Mouse (Mus musculus) mouse embryonic stem cell (cell line): Measurements from ENCODE around the gene Phf10.
"Not testable (repeated sequence)": the region's sequence is repeated elsewhere in the genome, so short reads cannot be mapped to it uniquely, and the experiment has no call there.

Experiments used
- in situ Hi-C, 2 experiments: fragments of 300-500 bp; cut with MboI; formaldehyde crosslinking; loops; 1 replicate in 1 of 2; 3 replicates in 1 of 2; pipeline ENCODE4 v1.14.3; 2019 to 2020; ENCODE audit warnings: low sequenced_read_pairs in 2 of 2, low pct_unique_long_range_greater_than_20kb in 1 of 2, mixed read lengths in 1 of 2; ENCODE audit not compliant: unreplicated experiment in 1 of 2

Gene Phf10

GRCm38 (mm10) chr17:14960951-14961556 lies at the start of gene Phf10:
Gene Phf10, minus strand, starts transcription at chr17:14961273.
- in situ Hi-C loops, result not testable (repeated sequence)

GRCm38 (mm10) chr17:15009706-15010413 lies 48.8 kb upstream of the Phf10 start, which contains the start of gene Gm3435:
Gene Gm3435, plus strand, starts transcription at chr17:15010176.
- in situ Hi-C loops, result not testable (repeated sequence)

- in situ Hi-C loops, result not testable (repeated sequence)
These were observed 48.0 kb upstream of the Phf10 start for GRCm38 (mm10) chr17:15009088-15009487.

GRCm38 (mm10) chr17:15000047-15000446 lies 39.0 kb upstream of the Phf10 start:
- in situ Hi-C loops, result not testable (repeated sequence)

- in situ Hi-C loops, result not testable (repeated sequence)
These were observed 33.1 kb upstream of the Phf10 start for GRCm38 (mm10) chr17:14994140-14994539.

- in situ Hi-C loops, result not testable (repeated sequence)
These were observed 32.2 kb upstream of the Phf10 start for GRCm38 (mm10) chr17:14993139-14993832.

GRCm38 (mm10) chr17:14992522-14993138 lies 31.6 kb upstream of the Phf10 start:
- in situ Hi-C loops, result not testable (repeated sequence)

- in situ Hi-C loops, result not testable (repeated sequence)
These were observed 29.1 kb upstream of the Phf10 start for GRCm38 (mm10) chr17:14990116-14990702.

- in situ Hi-C loops, result not testable (repeated sequence)
These were observed 17.4 kb upstream of the Phf10 start, which contains the start of the genes 9030025P20Rik and Gm3417 for GRCm38 (mm10) chr17:14978362-14979038. Gene 9030025P20Rik, plus strand, starts transcription at chr17:14978468. Gene Gm3417, minus strand, starts transcription at chr17:14978790.

GRCm38 (mm10) chr17:14977718-14978361 lies 16.8 kb upstream of the Phf10 start:
- in situ Hi-C loops, result not testable (repeated sequence)

GRCm38 (mm10) chr17:14968373-14968913 lies 7.4 kb upstream of the Phf10 start:
- in situ Hi-C loops, result not testable (repeated sequence)

- in situ Hi-C loops, result not testable (repeated sequence)
These were observed 583 bp upstream of the Phf10 start for GRCm38 (mm10) chr17:14961557-14962154.

GRCm38 (mm10) chr17:14960520-14960919 lies 553 bp downstream of the Phf10 start:
- in situ Hi-C loops, result no loop called here

GRCm38 (mm10) chr17:14959979-14960378 lies 1.1 kb downstream of the Phf10 start:
- in situ Hi-C loops, result no loop called here

- in situ Hi-C loops, result no loop called here
These were observed 2.3 kb downstream of the Phf10 start for GRCm38 (mm10) chr17:14958686-14959327.

- in situ Hi-C loops, result no loop called here
These were observed 7.6 kb downstream of the Phf10 start for GRCm38 (mm10) chr17:14953452-14953851.
